ENCODE assay signal across 9 mouse cellular contexts in genomic region chr17:34894801-34895530, GRCm38 (mm10). TPM values are rescaled to one million over a fixed set of nuclear protein-coding genes. Genes with fewer than 3 reads are reported as not detected.
DNase-seq lines count a peak whose midpoint lies in the region; ATAC-seq lines count a peak whose summit lies in the region.
"Had no signal": no experiment of that assay in that cellular context is flagged by ENCODE, and none has a peak within 500 bp of the region (broad histone marks: within the 10 kb centered on the region; RNA-seq: fewer than 3 reads in every experiment).

No protein-coding gene starts in this region.

- peak overlapping the region; percentile 84 for H3K4me2 ChIP-seq in embryonic facial prominence, embryonic 14.5 days (ENCODE audit: low read depth, low read length)
- peak overlapping the region; percentile 78 for H3K4me2 ChIP-seq in lung, embryonic 15.5 days

- peak; percentile 15 for ATAC-seq in embryonic facial prominence, embryonic 14.5 days (ENCODE audit: low read depth)
- ATAC-seq in lung, embryonic 15.5 days (ENCODE audit: borderline replicate concordance, extremely low read depth, low FRiP score, low TSS enrichment) = peak; percentile 13

- H3K4me3 ChIP-seq in embryonic facial prominence, embryonic 14.5 days (ENCODE audit: low read depth, low read length) = peak overlapping the region; percentile 80
- peak overlapping the region; percentile 81 for H3K4me3 ChIP-seq in lung, embryonic 15.5 days

- WGBS in embryonic facial prominence, embryonic 14.5 days = 12% methylated on average over 23 of the region's 51 CpGs
- WGBS in lung, embryonic 15.5 days = 6% methylated on average over 49 of the region's 51 CpGs

- peaks cover 12% of the 10 kb centered on the region; the same call in 1 of the 2 replicates for H3K4me1 ChIP-seq in embryonic facial prominence, embryonic 14.5 days (ENCODE audit: control insufficient read depth, insufficient read depth, low read length)
- peaks cover 19% of the 10 kb centered on the region for H3K4me1 ChIP-seq in lung, embryonic 15.5 days

- H3K36me3 ChIP-seq in embryonic facial prominence, embryonic 14.5 days (ENCODE audit: control insufficient read depth, insufficient read depth, low read length) = peaks cover 9% of the 10 kb centered on the region; the same call in 1 of the 2 replicates
- peaks cover 8% of the 10 kb centered on the region; the same call in 1 of the 2 replicates for H3K36me3 ChIP-seq in lung, embryonic 15.5 days

- intact Hi-C loops in heart, postnatal 10 days (cut with DNase I) = no loop called here

- peak overlapping the region; percentile 91 for H3K9ac ChIP-seq in embryonic facial prominence, embryonic 14.5 days (ENCODE audit: low read depth, low read length)
- H3K9ac ChIP-seq in lung, embryonic 15.5 days = peak overlapping the region; percentile 82

- no peaks in the 10 kb centered on the region for H3K27me3 ChIP-seq in embryonic facial prominence, embryonic 14.5 days (replicated peaks; ENCODE audit: control insufficient read depth, insufficient read depth, low read length)
- H3K27me3 ChIP-seq in lung, embryonic 15.5 days = no peaks in the 10 kb centered on the region

- peak overlapping the region; percentile 90 for H3K27ac ChIP-seq in embryonic facial prominence, embryonic 14.5 days (replicated peaks; ENCODE audit: low read depth, low read length)
- H3K27ac ChIP-seq in lung, embryonic 15.5 days = peak overlapping the region; percentile 91

- peak; percentile 21 to 35 for DNase-seq in CD8-positive naive resting alpha-beta T cell, adult 2 months (ENCODE audit: low read depth in 2 of 2, low spot score in 2 of 2)
- peak; percentile 84 for DNase-seq in adrenal gland, adult 2 months
- DNase-seq in embryonic facial prominence, embryonic 14.5 days (ENCODE audit: low spot score) = peak; percentile 55
- peak; percentile 59 to 65 for DNase-seq in heart, postnatal 10 days
- DNase-seq in kidney, postnatal 36 days = peak; percentile 25 to 77
- DNase-seq in right cerebral cortex, postnatal 10 days (ENCODE audit: low spot score in 2 of 2) = peak; percentile 61 to 69
- DNase-seq in frontal cortex, postnatal 25 days (ENCODE audit: low spot score in 2 of 2) = no peak

- H3K9me3 ChIP-seq in embryonic facial prominence, embryonic 14.5 days (ENCODE audit: control insufficient read depth, low read length) = no peaks in the 10 kb centered on the region
- H3K9me3 ChIP-seq in lung, embryonic 15.5 days = no peaks in the 10 kb centered on the region

RNA-seq across cellular contexts. Expression of gene C2, which starts 3.1 kb away (rescaled TPM):
- total RNA-seq in adrenal gland, adult 2 months (2021) = 100 to 1,000 TPM in 1 of 2 experiments, 10 to 100 TPM in 1; 81.4 to 105 TPM
- 70.7 and 71.5 TPM in 2 replicates for polyA plus RNA-seq in adrenal gland, adult 2 months (2012; rRNA removed)
- 4.0 and 5.6 TPM in 2 replicates for polyA plus RNA-seq in embryonic facial prominence, embryonic 14.5 days (2014; fragmentation: Nextera tagmentation; extraction: Ambion mirVana)
- 1 to 10 TPM; 3.1 to 5.6 TPM for total RNA-seq in heart, postnatal 10 days (2021)
- polyA plus RNA-seq in lung, embryonic 15.5 days (2015; fragmentation: Nextera tagmentation; extraction: Ambion mirVana) = 2.6 and 2.9 TPM in 2 replicates

RNA-seq across cellular contexts. Expression of gene Ehmt2, which starts 3.3 kb away (rescaled TPM):
- total RNA-seq in adrenal gland, adult 2 months (2021) = 100 to 1,000 TPM; 115 to 131 TPM
- polyA plus RNA-seq in adrenal gland, adult 2 months (2012; rRNA removed) = 387 and 452 TPM in 2 replicates
- 61.0 and 65.7 TPM in 2 replicates for polyA plus RNA-seq in embryonic facial prominence, embryonic 14.5 days (2014; fragmentation: Nextera tagmentation; extraction: Ambion mirVana)
- 10 to 100 TPM; 52.4 to 58.2 TPM for total RNA-seq in heart, postnatal 10 days (2021)
- polyA plus RNA-seq in lung, embryonic 15.5 days (2015; fragmentation: Nextera tagmentation; extraction: Ambion mirVana) = 64.9 and 69.9 TPM in 2 replicates

RNA-seq across cellular contexts. Expression of gene Gm20547, which starts 13.1 kb away (rescaled TPM):
- not detected for total RNA-seq in adrenal gland, adult 2 months (2021)
- 0.04 TPM in 1 of 2 replicates, not detected in the other for polyA plus RNA-seq in adrenal gland, adult 2 months (2012; rRNA removed)
- polyA plus RNA-seq in embryonic facial prominence, embryonic 14.5 days (2014; fragmentation: Nextera tagmentation; extraction: Ambion mirVana) = not detected in 2 replicates
- total RNA-seq in heart, postnatal 10 days (2021) = not detected
- not detected in 2 replicates for polyA plus RNA-seq in lung, embryonic 15.5 days (2015; fragmentation: Nextera tagmentation; extraction: Ambion mirVana)
- polyA plus RNA-seq: frontal cortex, adult 2 months had no signal

RNA-seq across cellular contexts. Expression of gene Zbtb12, which starts 15.7 kb away (rescaled TPM):
- total RNA-seq in adrenal gland, adult 2 months (2021) = 10 to 100 TPM; 10.8 to 16.1 TPM
- polyA plus RNA-seq in adrenal gland, adult 2 months (2012; rRNA removed) = 18.7 and 21.5 TPM in 2 replicates
- 0.83 and 1.0 TPM in 2 replicates for polyA plus RNA-seq in embryonic facial prominence, embryonic 14.5 days (2014; fragmentation: Nextera tagmentation; extraction: Ambion mirVana)
- 1 to 10 TPM; 5.5 to 9.3 TPM for total RNA-seq in heart, postnatal 10 days (2021)
- polyA plus RNA-seq in lung, embryonic 15.5 days (2015; fragmentation: Nextera tagmentation; extraction: Ambion mirVana) = 2.6 and 2.7 TPM in 2 replicates

RNA-seq across cellular contexts. Expression of gene Slc44a4, which starts 19.3 kb away (rescaled TPM):
- 1 to 10 TPM in 1 of 2 experiments, under 1 TPM in 1; 0.92 to 1.9 TPM for total RNA-seq in adrenal gland, adult 2 months (2021)
- 0.33 and 0.50 TPM in 2 replicates for polyA plus RNA-seq in adrenal gland, adult 2 months (2012; rRNA removed)
- 0.14 and 0.53 TPM in 2 replicates for polyA plus RNA-seq in embryonic facial prominence, embryonic 14.5 days (2014; fragmentation: Nextera tagmentation; extraction: Ambion mirVana)
- not detected for total RNA-seq in heart, postnatal 10 days (2021)
- polyA plus RNA-seq in lung, embryonic 15.5 days (2015; fragmentation: Nextera tagmentation; extraction: Ambion mirVana) = 0.94 and 1.5 TPM in 2 replicates

Comparison
In these comparisons a context has a peak if more than half of its experiments do, and no peak if none do; other contexts are left out.
1. DNase-seq: peak in CD8-positive naive resting alpha-beta T cell, adult 2 months (2 of 2), adrenal gland, adult 2 months (single experiment), embryonic facial prominence, embryonic 14.5 days (single experiment), heart, postnatal 10 days (2 of 2), kidney, postnatal 36 days (2 of 2) and right cerebral cortex, postnatal 10 days (2 of 2); none in frontal cortex, postnatal 25 days (0 of 2).
2. RNA of gene C2, which starts 3.1 kb away (polyA plus RNA-seq): 70.7 to 71.5 TPM in adrenal gland, adult 2 months; 4.0 to 5.6 TPM in embryonic facial prominence, embryonic 14.5 days and 2.6 to 2.9 TPM in lung, embryonic 15.5 days; every median in the first group is over 10 times any median in the second.